Mouse (Mus musculus) adrenal gland, postnatal 36 days (tissue): ENCODE results near the gene Uba52. TPM values are rescaled to one million over a fixed set of nuclear protein-coding genes. Genes with fewer than 3 reads are reported as not detected.
A peak's percentile ranks its signal among the peaks of the same experiment; 100 is the strongest.

Source experiments
- DNase-seq, 2 experiments: peaks; one replicate each; pipeline ENCODE4 v3.0.0; 2021; ENCODE audit warnings: mixed read lengths in 1 of 2
- total RNA-seq, 2 experiments: library from RNA; stranded (reverse); gene quantifications; 2 replicates each; pipeline ENCODE4 v1.2.3; 2021

Gene Uba52
- total RNA-seq, 2 experiments from 2014 or later, result 1,515 to 1,560 TPM

DNA sequence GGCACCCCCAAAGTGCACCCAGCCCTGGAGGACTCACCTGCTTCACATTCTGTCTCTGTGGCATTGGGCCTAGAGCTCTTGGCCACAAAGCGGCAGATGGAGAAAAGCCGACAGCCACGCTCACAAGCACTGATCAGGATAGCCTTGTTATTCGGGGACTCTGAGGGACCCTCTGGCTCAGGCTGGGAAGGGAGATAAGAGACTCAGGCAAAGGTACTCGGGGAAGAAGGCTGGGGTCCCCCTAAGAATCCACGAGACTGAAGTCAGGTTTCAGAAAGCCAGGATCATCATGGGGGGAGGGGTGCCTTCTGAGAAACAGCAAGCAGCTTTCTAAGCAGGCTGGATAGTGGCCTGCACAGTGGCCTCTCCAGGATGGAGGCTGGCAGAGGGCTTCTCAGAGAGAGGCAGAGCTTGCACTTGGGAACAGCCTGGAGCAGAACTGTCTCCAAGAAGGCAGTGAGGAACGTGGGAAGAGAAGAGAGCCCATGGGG lies 24.4 kb downstream of the Uba52 start:
- DNase-seq, result no peak

DNA sequence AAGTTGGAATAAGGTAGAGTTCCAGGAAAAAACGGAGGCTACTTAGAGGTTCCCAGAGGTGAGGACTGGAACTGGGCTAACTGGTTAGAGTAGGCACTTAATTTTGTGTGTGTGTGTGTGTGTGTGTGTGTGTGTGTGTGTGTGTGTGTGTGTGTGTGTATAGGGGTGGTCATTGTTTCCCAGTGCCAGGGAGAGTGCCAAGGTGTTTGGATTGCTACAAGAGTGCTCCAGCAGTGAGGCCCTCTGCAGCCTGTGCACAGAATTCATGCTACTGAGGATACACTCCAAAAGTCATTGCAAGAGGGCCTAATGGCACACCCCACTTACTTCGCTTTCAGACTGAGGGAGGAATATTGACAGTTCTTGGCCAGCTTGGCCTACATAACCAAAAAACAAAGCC lies 27.7 kb downstream of the Uba52 start:
- DNase-seq, result no peak

DNA sequence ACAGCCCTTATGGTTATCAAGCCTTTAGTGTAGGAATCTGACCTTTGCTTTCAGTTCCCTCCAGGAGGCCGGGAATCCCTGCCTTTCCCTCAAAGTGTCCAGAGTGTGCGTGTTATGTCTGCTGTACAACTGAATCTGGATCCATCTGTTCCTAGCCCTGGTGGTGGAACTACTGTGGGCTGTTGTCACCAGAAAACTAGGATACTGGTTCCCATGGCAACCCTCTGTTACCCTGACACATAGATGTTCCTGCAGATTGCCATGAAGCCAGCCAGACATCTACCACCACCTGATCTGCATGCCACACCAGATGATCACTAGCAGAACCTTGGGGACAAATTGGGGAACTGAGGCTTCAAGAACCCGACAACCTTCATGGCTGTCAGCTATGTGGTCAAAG lies 28.7 kb downstream of the Uba52 start:
- no peak for DNase-seq

DNA sequence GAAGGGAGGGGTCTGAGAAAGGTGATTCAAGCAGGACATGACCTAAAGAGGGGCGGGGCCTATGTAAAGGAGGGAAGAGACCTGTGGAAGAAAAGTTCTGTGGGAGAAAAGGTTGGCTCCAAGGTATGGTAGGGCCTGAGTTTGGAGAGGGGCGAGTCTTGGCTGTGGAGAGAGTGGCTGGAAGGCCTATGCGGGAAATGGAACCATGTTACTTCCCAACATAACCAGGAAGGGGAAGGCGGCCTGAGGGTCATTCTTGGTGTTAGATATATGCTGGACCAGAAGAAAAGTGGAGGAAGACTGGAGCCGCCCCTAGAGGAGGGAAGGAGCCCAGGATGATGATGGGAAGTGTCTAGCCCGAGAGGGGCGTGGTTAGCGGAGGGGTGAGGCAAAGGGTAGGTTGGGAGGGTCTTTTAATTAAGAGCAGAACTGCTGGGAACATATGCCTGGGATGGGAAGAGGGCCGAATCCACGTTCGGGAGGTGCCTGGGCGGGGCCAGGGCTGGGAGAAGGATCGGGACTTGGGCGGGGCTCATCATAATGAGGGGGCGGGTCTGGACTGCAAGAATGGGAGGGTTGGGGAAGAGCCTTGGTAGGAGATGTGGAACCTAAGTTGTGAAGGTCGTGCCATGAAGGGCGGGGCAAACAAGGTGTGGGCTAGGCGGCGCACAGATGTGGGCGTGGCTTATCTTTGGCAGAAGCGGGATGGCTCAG lies 33.2 kb downstream of the Uba52 start:
- no peak for DNase-seq

DNA sequence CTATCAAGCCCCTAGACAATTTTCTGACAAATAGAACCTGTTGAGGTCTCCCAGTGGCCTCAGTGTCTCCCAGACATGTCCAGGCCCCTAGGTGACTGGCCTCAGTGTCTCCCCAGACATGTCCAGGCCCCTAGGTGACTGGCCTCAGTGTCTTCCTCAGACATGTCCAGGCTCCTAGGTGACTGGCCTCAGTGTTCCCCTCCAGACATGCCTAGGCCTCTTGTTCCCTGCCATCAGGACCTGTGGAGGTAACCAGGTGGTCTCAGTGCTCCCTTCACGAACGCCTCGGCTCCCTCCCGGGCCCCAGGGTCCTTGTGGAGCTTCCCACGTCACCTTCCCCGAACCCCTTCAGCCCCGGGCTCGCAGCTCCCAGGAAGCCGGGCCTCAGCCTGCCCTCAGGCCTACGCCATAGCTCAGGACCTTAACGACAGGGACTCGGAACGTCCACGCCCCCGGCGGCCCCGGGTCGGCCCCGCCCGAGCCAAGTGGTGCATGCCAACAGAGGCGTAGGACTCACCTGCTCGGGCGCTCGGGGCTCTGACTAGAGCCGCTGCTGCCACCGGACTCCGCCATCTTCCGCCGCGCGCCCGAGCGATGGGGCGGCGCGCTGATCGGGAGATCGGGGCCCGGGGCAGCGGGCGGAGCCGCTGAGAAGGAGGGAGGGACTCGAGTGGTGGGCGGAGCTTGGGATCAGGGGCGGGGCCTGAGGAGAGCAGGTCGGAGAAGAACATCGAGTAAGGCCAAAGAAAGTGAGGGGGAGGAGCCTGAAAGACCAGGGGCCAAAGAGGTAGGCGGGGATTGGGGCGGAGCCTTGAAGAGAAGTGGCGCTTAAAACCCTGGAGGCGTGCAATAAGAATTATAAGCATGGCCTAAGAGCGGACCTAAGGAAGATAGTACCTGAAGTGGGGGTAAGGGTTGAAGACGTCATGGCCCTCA lies 34.0 kb downstream of the Uba52 start, which contains the start of gene Klhl26:
Klhl26 (minus strand) TSS at position 636 of the 936 bp plus-strand sequence.
- DNase-seq, result peak; percentile 97 to 99

DNA sequence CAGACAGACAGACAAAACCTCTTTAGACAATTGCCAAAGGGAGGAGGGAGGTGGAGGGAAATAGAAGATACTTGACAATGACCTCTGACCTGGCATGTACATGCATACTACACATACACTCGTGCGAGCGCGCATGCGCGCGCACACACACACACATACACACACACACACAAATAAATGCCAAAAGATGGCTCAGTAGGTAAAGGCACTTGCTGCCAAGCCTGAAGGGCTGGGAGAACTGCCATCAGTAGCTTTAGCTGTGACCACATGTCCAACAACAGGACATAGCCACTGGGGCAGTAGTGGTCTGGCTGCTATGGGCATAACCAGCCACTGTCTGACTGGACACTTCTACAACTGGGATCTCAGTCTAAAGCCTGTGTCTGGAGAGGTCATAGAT lies 38.7 kb downstream of the Uba52 start:
- no peak for DNase-seq

DNA sequence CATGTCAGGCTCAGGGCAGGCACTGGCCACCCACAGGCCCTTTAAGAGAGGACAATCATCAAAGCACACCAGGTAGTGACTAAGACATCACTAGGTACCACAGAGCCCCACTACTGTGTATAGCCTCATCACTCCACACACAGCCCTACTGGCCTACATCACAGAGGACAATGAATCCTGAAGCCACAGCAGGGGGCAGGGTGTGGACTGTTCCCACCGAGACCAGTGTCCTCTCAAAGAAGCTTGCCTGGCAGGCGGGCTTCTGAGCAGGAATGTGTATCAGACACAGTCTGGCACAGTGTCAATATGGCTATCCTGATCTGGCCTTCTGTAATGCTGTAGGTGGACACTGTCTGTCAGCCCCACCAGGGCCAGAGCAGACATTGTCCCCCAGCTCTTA lies 40.7 kb downstream of the Uba52 start:
- no peak for DNase-seq

DNA sequence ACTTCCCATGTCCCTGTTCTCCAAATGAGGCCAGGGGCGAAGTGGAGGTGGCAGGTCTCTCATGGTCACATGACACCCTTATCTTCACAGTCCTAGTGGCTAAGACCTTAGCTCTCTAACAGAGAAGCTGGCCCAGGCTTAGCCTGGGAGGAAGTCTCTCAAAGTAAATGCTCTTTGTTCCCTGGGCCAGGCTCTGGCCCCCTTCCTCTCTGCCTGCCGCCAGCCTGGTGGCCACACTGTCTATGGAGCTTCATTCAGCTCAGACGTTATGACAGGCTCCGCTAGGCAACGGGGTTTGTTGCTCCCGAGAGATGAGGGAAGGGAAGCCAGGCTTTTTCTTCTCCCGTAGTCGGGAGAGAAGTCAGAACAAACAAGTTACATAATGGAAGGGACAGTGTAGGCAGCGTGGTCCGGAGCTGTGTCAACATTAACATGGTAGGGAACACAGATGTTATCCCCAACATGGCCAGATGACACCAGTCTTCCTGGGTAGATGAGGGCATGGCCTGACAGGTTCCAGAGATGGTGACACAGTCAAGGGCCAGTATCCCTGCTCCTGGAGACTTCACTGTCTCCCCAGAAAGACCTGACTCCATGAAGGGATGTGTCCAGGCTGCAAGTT lies 41.2 kb downstream of the Uba52 start:
- no peak for DNase-seq

DNA sequence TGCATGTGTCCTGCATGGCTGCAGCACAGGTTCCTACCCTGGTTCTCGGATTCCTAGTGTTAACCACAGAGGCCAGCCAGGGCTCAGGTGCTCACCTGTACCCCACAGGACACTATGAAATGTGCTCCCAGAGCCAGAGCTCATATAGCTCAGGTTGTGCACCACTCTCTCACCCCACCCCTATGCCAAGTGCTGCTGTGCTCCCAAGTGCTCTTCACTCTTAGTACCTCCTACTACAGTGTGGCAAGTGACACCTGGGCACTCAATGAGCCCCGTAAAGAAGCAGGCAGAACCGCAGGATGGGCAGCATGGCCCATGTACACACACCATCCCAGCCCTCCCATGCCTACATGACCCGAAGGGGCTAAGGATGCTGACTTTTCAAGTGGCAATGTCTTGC lies 41.9 kb downstream of the Uba52 start:
- DNase-seq, result no peak

DNA sequence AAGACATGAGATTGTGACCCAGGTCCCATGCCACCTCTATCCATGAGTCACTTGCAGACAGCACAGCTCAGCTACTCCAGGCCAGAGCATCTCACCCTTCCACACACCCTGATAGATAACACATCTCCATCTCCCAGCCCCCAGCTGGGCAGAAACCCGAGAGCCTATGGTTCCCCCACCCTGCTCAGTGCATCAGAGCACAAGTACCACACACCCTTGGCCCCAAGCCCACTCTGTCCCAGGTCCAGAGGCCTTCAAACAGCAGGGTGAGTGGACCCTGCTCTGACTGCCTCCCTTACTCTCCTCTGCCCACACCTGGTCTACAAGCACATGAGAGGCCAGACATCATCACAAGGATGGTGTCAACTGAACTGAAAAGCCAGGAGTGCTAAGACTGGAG lies 42.7 kb downstream of the Uba52 start:
- DNase-seq, result no peak

DNA sequence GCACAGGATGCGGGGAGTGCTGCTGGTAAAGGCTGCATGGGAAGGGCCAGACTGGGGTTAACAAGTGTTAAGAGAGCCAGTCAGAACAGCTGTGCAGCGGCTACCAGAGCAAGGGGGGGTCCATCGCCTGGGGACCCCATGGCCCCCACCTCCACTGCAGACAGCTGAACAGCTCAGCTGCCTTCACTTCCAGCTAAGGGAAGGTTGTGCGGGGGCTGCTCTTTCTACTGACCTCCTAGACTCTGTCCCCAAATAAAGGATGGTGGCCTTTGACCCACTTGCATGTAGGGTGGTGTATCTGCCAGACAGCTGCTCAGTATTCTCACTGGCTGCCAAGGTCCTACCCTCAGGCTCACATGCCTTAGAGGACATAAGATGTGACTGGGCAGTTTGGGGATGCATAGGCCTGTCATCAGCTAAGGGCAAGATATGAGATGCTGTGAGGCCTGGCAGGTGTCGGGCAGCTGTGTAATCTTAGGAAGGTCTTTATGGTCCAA lies 43.3 kb downstream of the Uba52 start:
- no peak for DNase-seq

DNA sequence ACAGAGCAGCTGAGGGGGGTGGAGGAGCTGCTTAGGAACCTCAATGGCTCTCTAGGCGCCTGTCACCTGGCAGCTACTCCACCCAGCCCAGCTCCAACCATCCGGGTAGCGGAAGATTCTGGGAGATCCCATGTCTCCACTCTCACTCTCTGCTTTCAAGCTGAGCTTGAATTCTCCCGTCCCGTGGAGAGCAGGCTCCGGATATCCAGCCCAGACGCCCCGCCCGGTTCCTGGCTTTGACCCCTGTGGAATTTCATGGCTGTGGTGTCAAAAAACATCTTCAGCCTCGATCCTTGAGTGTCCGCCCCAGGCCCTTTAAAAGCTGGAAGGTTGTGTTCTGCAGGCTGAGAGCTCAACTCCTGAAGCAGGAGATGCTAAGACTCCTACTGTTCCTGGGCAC lies 43.8 kb downstream of the Uba52 start:
- DNase-seq, result peak in 1 of 2 experiments; percentile 47

DNA sequence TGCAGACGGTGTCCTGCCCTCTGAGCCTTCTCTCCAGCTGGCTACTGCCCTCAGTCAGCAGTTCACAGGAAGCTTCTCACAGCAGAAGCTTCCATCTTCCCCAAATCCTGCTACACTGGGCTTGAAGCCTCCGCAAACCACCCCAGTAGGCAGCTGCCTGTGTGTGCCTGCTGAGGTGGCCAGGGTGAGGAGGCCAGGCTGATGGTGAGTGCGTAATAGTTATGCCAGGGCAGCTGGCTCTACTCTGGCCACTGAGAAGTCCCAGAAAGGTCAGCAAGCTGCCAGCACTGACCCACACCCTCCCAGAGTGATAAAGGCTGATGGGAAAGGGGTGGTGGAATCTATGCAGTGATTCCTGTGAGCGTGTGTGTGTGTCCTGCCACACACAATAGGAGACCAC lies 44.3 kb downstream of the Uba52 start:
- no peak for DNase-seq

DNA sequence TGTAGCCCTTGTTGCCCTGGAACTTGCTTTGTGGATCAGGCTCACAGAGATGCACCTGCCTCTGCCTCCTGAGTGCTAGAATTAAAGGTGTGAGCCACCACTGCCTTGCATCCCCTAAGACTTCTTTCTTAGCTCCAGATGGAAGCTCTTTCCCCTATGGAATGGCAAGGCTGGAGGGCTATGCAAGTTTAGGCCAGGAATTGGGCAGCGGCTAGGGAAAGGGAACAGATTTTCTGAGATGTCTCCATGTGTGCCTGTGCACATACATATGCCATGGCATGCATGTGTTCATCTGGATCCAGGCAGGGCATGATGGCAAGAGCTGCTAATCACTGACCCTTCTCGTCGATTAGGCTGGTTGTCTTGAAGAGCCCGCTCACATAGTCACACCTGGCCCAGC lies 44.9 kb downstream of the Uba52 start:
- DNase-seq, result no peak

DNA sequence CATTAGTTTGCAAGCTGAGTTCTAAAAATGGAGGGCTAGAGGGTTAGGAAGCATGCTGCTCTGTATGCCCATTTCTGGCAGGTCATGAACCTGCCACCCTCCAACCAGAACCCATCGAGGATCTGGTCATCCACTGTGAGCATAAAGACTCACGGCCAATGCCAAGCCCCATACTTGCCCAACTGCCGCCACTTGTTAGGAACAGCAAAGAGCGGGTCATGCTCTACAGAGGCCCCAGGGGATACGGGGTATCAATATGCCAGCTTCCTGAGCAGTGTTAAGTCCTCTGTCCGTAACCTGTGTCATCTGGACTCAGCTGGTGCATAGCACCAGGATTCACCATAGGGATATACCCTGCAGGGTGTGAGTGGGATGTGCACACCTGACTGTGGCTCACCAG lies 46.4 kb downstream of the Uba52 start:
- no peak for DNase-seq

DNA sequence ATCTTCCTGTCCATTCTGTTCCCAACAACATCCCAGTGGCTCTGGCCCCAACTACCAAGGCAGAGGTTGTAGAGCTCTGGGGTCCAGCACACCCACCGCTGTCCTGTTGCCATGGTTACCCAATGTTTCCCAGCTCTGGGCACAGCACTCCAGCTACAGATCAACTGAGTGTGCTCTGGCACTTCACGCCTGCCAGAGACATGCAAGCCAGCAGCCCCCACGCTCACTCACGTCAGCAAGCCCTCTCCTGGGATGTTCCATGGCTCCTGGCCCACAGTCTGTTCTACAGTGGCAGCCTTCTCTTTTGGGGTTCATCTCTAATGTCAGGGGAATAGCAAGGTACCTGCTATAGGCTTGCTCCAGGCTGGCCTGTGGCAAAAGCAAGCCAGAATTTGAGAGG lies 47.3 kb downstream of the Uba52 start:
- DNase-seq, result no peak

DNA sequence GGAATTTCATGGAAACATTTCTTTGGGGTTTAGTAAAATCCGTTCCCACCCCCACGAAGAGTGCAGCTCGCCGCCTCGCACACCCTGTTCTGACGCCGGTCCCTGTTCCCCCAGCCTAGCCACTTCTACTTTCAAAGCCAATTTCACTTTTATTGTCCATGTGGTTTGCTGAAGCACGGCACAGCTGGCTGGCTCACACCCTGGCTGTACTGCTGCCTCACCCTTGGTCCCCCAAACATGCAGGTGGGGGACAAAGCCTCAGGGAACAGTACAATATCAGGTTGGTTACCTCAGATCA lies 48.1 kb downstream of the Uba52 start:
- DNase-seq, result no peak

DNA sequence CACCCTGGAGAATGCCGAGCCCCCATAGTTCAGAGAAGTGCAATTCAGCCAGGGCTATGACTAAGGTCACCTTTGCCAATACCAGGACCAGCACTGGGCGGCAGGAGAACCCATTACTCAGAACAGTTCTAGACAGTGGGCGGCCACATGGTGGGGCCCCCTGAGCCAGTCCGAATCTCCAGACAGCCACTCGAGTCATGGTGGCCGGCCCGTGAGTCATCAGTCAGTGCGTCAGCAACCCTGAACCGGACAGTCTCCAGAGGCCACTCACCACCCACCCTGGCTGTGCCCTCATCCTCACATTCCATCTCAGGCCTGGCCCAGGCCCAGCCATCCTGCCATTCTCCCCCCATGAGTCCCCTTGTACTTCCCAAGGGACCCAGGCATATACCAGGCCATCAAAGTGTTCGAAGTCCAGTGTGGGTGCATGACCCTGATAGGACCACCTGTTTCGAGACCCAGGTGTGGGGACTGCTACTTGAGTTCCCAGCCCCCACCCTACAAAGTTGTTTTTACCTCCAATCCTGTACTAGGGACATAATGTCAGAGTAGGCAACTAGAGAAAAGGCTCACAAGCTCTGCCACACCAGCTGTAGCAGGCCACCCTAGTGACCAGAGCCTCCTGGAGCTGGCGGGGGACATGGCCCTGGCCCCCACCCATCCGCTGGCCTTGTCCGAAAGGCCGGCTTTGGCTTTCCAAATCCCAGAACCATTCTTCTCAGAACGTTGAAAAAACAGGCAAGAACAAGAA lies 48.7 kb downstream of the Uba52 start:
- DNase-seq, result peak; percentile 84 to 86

DNA sequence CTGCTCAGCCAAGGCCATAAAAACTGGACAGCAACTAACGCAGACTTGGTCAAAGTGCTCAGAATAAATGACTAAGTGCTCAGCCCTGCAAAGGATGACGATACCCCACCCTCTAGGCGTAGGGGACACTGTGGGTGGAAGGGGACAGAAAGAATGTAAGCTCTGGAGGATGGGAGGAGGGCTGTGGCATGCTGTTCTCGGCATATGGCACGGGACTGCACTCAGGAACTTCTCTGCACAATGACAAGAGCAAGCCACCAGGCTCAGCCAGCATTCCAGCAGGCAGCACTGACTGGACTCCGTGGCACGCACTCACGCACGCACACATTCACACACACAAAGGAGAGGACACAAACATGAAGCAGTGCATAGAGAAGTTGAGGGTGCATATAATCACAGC lies 50.0 kb downstream of the Uba52 start:
- peak in 1 of 2 experiments; percentile 43 for DNase-seq

DNA sequence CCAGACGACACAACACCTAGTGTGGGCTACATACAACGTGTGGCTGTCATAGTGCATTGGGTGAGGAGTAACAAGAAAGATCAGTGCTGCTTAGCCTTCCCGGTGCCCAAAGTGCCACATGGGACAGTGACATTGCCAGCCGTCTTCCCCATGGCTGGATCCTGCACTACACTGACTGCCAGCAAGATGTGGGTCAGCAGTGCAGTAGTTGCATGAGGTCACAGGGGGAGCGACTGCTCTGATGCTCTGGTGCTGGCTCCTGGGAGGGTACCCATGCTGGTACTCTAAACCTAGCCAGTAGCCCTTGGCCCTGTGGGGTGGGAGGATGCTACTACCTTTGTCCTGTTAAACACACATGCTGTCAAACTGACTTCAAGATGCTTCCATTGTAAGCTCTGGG lies 50.4 kb downstream of the Uba52 start:
- peak in 1 of 2 experiments; percentile 49 for DNase-seq

DNA sequence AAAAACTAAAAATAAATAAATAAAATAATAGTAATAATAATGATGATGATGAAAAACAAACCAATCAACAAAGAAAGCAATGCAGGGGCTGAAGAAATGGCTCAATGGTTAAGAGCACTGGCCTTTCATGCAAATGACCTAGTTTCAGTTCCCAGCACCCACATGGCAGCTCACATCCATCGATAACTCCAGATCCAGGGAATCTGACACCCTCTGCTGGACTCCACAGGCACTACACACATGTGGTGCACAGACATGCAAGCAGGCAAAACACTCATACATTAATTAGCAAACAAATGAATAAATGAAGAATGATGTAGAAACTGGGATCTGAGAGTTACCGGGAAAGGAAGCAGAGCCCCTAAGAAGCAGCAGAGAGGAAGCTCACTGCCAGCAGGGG lies 51.0 kb downstream of the Uba52 start:
- no peak for DNase-seq

DNA sequence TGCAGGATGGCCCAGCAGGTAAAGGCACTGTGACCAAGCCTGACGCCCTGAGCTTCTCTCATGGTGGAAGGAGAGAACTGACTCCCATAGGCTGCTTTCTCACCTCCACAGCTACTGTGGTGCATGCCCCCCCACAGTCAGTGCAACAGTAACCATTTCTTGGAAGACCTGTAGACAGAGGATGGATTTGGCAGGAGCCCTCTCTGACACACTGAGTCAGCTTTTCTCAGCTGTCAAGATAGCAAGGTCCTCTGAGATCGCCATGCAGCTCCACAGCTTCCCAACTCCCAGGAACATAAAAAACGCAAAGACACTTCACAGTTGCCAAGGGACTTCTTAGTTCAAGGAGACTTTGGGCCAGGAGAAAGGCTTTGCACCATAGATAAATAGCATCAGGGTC lies 52.1 kb downstream of the Uba52 start:
- DNase-seq, result peak; percentile 51 to 58
